Mouse (Mus musculus) lung, postnatal 0 days (tissue): ENCODE measurements around the gene Rxfp4.

Experiments
- CTCF ChIP-seq: IDR thresholded peaks from 2 replicates; pipeline ENCODE4 v1.5.1; 2016; ENCODE audit warnings: antibody characterized with exemption, mild to moderate bottlenecking
- EP300 ChIP-seq: IDR thresholded peaks from 2 replicates; pipeline ENCODE4 v1.6.1; 2016; ENCODE audit warnings: antibody characterized with exemption, mild to moderate bottlenecking, control low read depth

- no peak for TF ChIP-seq CTCF
- no peak for TF ChIP-seq EP300
These were observed 19.9 kb downstream of the Rxfp4 start for GRCm38 (mm10) chr3:88633056-88633455.
